Mouse (Mus musculus) bone marrow, adult 2 months (tissue): ENCODE measurements at regions not wholly inside any gene's neighbourhood (a gene's known extent, or its start where the extent isn't known, plus 50 kb on each side); places are given as distances from the start of the nearest gene placed in this dataset.

Experiments
- CTCF ChIP-seq: fragments of 200-500 bp; IDR thresholded peaks from 2 replicates; pipeline ENCODE4 v1.5.1; 2011; ENCODE audit warnings: low read length, control low read depth; ENCODE audit not compliant: control insufficient read depth, insufficient read depth
- POLR2A ChIP-seq: fragments of 200-500 bp; IDR thresholded peaks from 2 replicates; pipeline ENCODE4 v1.6.1; 2011; ENCODE audit warnings: low read depth, mild to moderate bottlenecking, control low read depth, low read length, borderline replicate concordance; ENCODE audit not compliant: control insufficient read depth

DNA sequence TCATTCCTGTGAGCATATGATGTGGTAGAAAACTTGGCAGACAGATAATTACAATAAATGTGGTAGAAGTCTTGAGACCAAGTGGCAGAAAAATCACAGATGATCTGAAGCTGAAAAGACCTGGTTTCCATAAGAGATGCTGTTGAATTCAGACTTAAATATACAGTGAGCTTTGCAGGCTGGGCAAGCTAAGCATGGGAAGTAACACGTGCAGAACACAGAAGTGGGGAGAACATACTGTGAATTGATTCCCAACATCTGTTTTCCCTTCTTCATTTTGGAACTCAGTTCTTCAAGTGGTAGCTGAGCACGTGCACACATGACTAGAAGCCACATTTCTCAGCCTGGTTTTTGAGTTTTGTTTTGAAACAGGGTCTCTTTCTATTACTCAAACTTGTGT, 157.8 kb downstream of the Mterf1b start:
- TF ChIP-seq POLR2A = no peak
- no peak for TF ChIP-seq CTCF
